Comparison of ENCODE assay signal across 9 mouse cellular contexts in the genomic region with DNA sequence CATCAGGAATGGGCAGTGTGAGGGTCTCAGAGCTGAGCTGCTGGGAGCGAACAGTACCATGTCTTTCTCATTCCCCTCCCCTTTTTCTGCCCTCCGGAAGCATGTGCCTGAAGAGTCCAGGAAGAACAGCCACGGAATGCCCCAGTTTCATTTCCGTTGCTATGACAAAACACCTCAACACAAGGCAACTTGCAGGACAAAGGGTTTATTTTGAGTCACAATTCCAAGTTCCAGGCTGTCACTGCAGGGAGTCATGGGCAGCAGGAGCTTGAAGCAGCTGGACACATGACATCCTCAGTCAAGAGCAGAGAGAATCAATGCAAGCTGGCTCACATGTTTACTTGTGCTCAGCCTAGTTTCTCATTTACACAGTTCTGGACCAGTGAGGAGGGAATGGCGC. TPM values are rescaled to one million over a fixed set of nuclear protein-coding genes. Genes with fewer than 3 reads are reported as not detected.
DNase-seq lines count a peak whose midpoint lies in the region; ATAC-seq and TF ChIP-seq lines count a peak whose summit lies in the region.
"Had no signal": no experiment of that assay in that cellular context is flagged by ENCODE, and none has a peak within 500 bp of the region (broad histone marks: within the 10 kb centered on the region; RNA-seq: fewer than 3 reads in every experiment).

No protein-coding gene starts in this region.

- H3K27ac ChIP-seq in liver, postnatal 0 days (ENCODE audit: low read depth) = no peak overlapping the region
- H3K27ac ChIP-seq in liver, embryonic 11.5 days (ENCODE audit: low read depth, low read length) = no peak overlapping the region
- H3K27ac ChIP-seq in heart, embryonic 10.5 days = peak overlapping the region; percentile 53
- peak overlapping the region; percentile 75 for H3K27ac ChIP-seq in kidney, embryonic 15.5 days
- H3K27ac ChIP-seq in neural tube, embryonic 14.5 days (ENCODE audit: low read depth, low read length) = peak overlapping the region; percentile 57; the same call in 1 of the 2 replicates

- H3K9ac ChIP-seq in liver, postnatal 0 days (replicated peaks) = no peak overlapping the region
- H3K9ac ChIP-seq in liver, embryonic 11.5 days (ENCODE audit: low read depth, low read length) = no peak overlapping the region
- no peak overlapping the region for H3K9ac ChIP-seq in kidney, embryonic 15.5 days
- H3K9ac ChIP-seq in neural tube, embryonic 14.5 days (replicated peaks; ENCODE audit: low read depth, low read length) = no peak overlapping the region

- TF ChIP-seq EP300 in liver, postnatal 0 days (IDR thresholded peaks at IDR 0.05; ENCODE audit: low read depth) = no peak; the same call in 1 of the 2 replicates

- H3K4me3 ChIP-seq in liver, postnatal 0 days (ENCODE audit: low read depth, low read length) = no peak overlapping the region
- H3K4me3 ChIP-seq in liver, embryonic 11.5 days (ENCODE audit: low read depth, low read length) = no peak overlapping the region
- no peak overlapping the region for H3K4me3 ChIP-seq in heart, embryonic 10.5 days
- no peak overlapping the region for H3K4me3 ChIP-seq in kidney, embryonic 15.5 days (replicated peaks)
- no peak overlapping the region for H3K4me3 ChIP-seq in neural tube, embryonic 14.5 days (ENCODE audit: low read depth, low read length)

- intact Hi-C loops in left cerebral cortex, postnatal 4 days (cut with DNase I) = no loop called here

- no peaks in the 10 kb centered on the region for H3K4me1 ChIP-seq in liver, postnatal 0 days (ENCODE audit: insufficient read depth)
- H3K4me1 ChIP-seq in liver, embryonic 11.5 days (replicated peaks; ENCODE audit: control insufficient read depth, insufficient read depth, low read length) = peaks cover 5% of the 10 kb centered on the region
- H3K4me1 ChIP-seq in heart, embryonic 10.5 days = peaks cover 31% of the 10 kb centered on the region
- H3K4me1 ChIP-seq in kidney, embryonic 15.5 days = peaks cover 22% of the 10 kb centered on the region
- H3K4me1 ChIP-seq in neural tube, embryonic 14.5 days (ENCODE audit: control insufficient read depth, insufficient read depth, low read length) = peaks cover 2% of the 10 kb centered on the region; the same call in 1 of the 2 replicates

- TF ChIP-seq CTCF in liver, postnatal 0 days (IDR thresholded peaks at IDR 0.05; ENCODE audit: low read depth) = no peak

- ATAC-seq in liver, postnatal 0 days = 0 out of 2 replicates have a peak, but pooled peaks have one; percentile 25
- no peak for ATAC-seq in liver, embryonic 11.5 days (replicated peaks; ENCODE audit: low FRiP score)
- no peak for ATAC-seq in kidney, embryonic 15.5 days (replicated peaks; ENCODE audit: low FRiP score)
- no peak for ATAC-seq in neural tube, embryonic 14.5 days (ENCODE audit: low read depth)
- ATAC-seq in inflammation-experienced regulatory T-cells, adult 6 months = no peak

- H3K4me2 ChIP-seq in liver, postnatal 0 days (ENCODE audit: low read depth, low read length) = no peak overlapping the region
- no peak overlapping the region for H3K4me2 ChIP-seq in liver, embryonic 11.5 days
- no peak overlapping the region for H3K4me2 ChIP-seq in kidney, embryonic 15.5 days
- no peak overlapping the region for H3K4me2 ChIP-seq in neural tube, embryonic 14.5 days (ENCODE audit: low read depth, low read length)

- no peaks in the 10 kb centered on the region for H3K36me3 ChIP-seq in liver, postnatal 0 days (replicated peaks; ENCODE audit: insufficient read depth, low read length)
- H3K36me3 ChIP-seq in liver, embryonic 11.5 days (ENCODE audit: control insufficient read depth, insufficient read depth, low read length) = no peaks in the 10 kb centered on the region
- H3K36me3 ChIP-seq in heart, embryonic 10.5 days = no peaks in the 10 kb centered on the region
- no peaks in the 10 kb centered on the region for H3K36me3 ChIP-seq in kidney, embryonic 15.5 days
- no peaks in the 10 kb centered on the region for H3K36me3 ChIP-seq in neural tube, embryonic 14.5 days (ENCODE audit: control insufficient read depth, insufficient read depth, low read length)

- DNase-seq in liver, postnatal 0 days = no peak
- DNase-seq in liver, embryonic 11.5 days (ENCODE audit: low spot score) = no peak
- DNase-seq in heart, embryonic 10.5 days (ENCODE audit: low spot score) = no peak
- no peak for DNase-seq in ovary, postnatal 36 days (ENCODE audit: low spot score)
- DNase-seq in left cerebral cortex, postnatal 4 days = no peak

- WGBS in liver, postnatal 0 days (ENCODE audit: insufficient replicate concordance) = 56% methylated on average over 5 of the region's 5 CpGs
- 73% methylated on average over 5 of the region's 5 CpGs for WGBS in liver, embryonic 11.5 days
- 62% methylated on average over 5 of the region's 5 CpGs for WGBS in heart, embryonic 10.5 days
- 64% methylated on average over 5 of the region's 5 CpGs for WGBS in kidney, embryonic 15.5 days
- 30% methylated on average over 5 of the region's 5 CpGs for WGBS in neural tube, embryonic 14.5 days

- H3K9me3 ChIP-seq in liver, postnatal 0 days (ENCODE audit: low read length) = no peaks in the 10 kb centered on the region
- no peaks in the 10 kb centered on the region for H3K9me3 ChIP-seq in liver, embryonic 11.5 days (ENCODE audit: control insufficient read depth, low read length)
- H3K9me3 ChIP-seq in heart, embryonic 10.5 days = no peaks in the 10 kb centered on the region
- H3K9me3 ChIP-seq in kidney, embryonic 15.5 days (replicated peaks) = no peaks in the 10 kb centered on the region
- no peaks in the 10 kb centered on the region for H3K9me3 ChIP-seq in neural tube, embryonic 14.5 days (ENCODE audit: control insufficient read depth, low read length)

- H3K27me3 ChIP-seq in liver, postnatal 0 days (ENCODE audit: insufficient read depth, low read length) = no peaks in the 10 kb centered on the region
- H3K27me3 ChIP-seq in liver, embryonic 11.5 days (replicated peaks; ENCODE audit: control insufficient read depth, insufficient read depth, low read length) = no peaks in the 10 kb centered on the region
- H3K27me3 ChIP-seq in heart, embryonic 10.5 days (ENCODE audit: insufficient read depth, poor library complexity, severe bottlenecking) = no peaks in the 10 kb centered on the region
- no peaks in the 10 kb centered on the region for H3K27me3 ChIP-seq in kidney, embryonic 15.5 days
- H3K27me3 ChIP-seq in neural tube, embryonic 14.5 days (ENCODE audit: control insufficient read depth, insufficient read depth, low read length) = no peaks in the 10 kb centered on the region

RNA-seq across cellular contexts. Expression of gene 1700001O22Rik, which starts 53.4 kb away (rescaled TPM):
- polyA plus RNA-seq in liver, postnatal 0 days (2015; fragmentation: Nextera tagmentation; extraction: Ambion mirVana) = not detected in 2 replicates
- polyA plus RNA-seq in liver, embryonic 11.5 days (2014; fragmentation: Nextera tagmentation; extraction: Ambion mirVana) = 0.40 and 0.75 TPM in 2 replicates
- polyA plus RNA-seq in heart, embryonic 10.5 days (2016; fragmentation: Nextera tagmentation; extraction: Ambion mirVana) = 1.3 and 1.8 TPM in 2 replicates
- 3.5 TPM in 2 replicates for polyA plus RNA-seq in kidney, embryonic 15.5 days (2015; fragmentation: Nextera tagmentation; extraction: Ambion mirVana)
- 0.89 and 1.9 TPM in 2 replicates for polyA plus RNA-seq in neural tube, embryonic 14.5 days (2014; fragmentation: Nextera tagmentation; extraction: Ambion mirVana)
- 1 to 10 TPM in 1 of 3 experiments, under 1 TPM in 2; 0.55 to 2.5 (median 0.84) TPM for polyA plus RNA-seq in inflammation-experienced regulatory T-cells, adult 6 months (2017; shearing (Covaris generic))
- 1 to 10 TPM; 2.1 to 2.5 TPM for total RNA-seq in left cerebral cortex, postnatal 4 days (2021)
- total RNA-seq: common myeloid progenitor, adult 5-6 weeks had no signal

RNA-seq across cellular contexts. Expression of gene Ntmt1, which starts 57.6 kb away (rescaled TPM):
- 27.8 and 30.2 TPM in 2 replicates for polyA plus RNA-seq in liver, postnatal 0 days (2015; fragmentation: Nextera tagmentation; extraction: Ambion mirVana)
- 75.9 and 85.2 TPM in 2 replicates for polyA plus RNA-seq in liver, embryonic 11.5 days (2014; fragmentation: Nextera tagmentation; extraction: Ambion mirVana)
- 102 and 116 TPM in 2 replicates for polyA plus RNA-seq in heart, embryonic 10.5 days (2016; fragmentation: Nextera tagmentation; extraction: Ambion mirVana)
- 82.6 and 96.6 TPM in 2 replicates for polyA plus RNA-seq in kidney, embryonic 15.5 days (2015; fragmentation: Nextera tagmentation; extraction: Ambion mirVana)
- polyA plus RNA-seq in neural tube, embryonic 14.5 days (2014; fragmentation: Nextera tagmentation; extraction: Ambion mirVana) = 105 and 112 TPM in 2 replicates
- 10 to 100 TPM; 27.4 to 34.0 (median 28.7) TPM for polyA plus RNA-seq in inflammation-experienced regulatory T-cells, adult 6 months (2017; shearing (Covaris generic))
- 10 to 100 TPM; 55.6 to 58.9 TPM for total RNA-seq in left cerebral cortex, postnatal 4 days (2021)

Comparison
In these comparisons a context has a peak if more than half of its experiments do, and no peak if none do; other contexts are left out.
1. H3K27ac ChIP-seq: peak in heart, embryonic 10.5 days (single experiment), kidney, embryonic 15.5 days (single experiment) and neural tube, embryonic 14.5 days (single experiment); none in liver, postnatal 0 days (single experiment) and liver, embryonic 11.5 days (single experiment).